Mouse (Mus musculus) CH12.LX (cell line): ENCODE results near the gene Dpyd. TPM values are rescaled to one million over a fixed set of nuclear protein-coding genes. Genes with fewer than 3 reads are reported as not detected.

Source experiments
- DNase-seq: peaks from one replicate; pipeline ENCODE4 v3.0.0-alpha.2; 2013; ENCODE audit errors: extremely low read depth
- H3K27ac ChIP-seq: 2 replicates; pipeline ENCODE4 v1.5.1; 2012; ENCODE audit warnings: low read depth, mild to moderate bottlenecking, control low read depth, moderate library complexity; ENCODE audit not compliant: insufficient read depth
- H3K27me3 ChIP-seq: replicated peaks from 2 replicates; pipeline ENCODE3; 2012; ENCODE audit warnings: inconsistent platforms
- H3K36me3 ChIP-seq, 2 experiments: replicated peaks in 1 of 2; 2 replicates each; pipeline versions ENCODE3 to v1.6.1; 2012; ENCODE audit warnings: inconsistent platforms in 1 of 2, low read length in 1 of 2, mild to moderate bottlenecking in 1 of 2, mixed read lengths in 1 of 2, moderate library complexity in 1 of 2; ENCODE audit not compliant: control insufficient read depth in 1 of 2, insufficient read depth in 1 of 2
- H3K4me1 ChIP-seq, 2 experiments: 2 replicates each; pipeline ENCODE4 v1.6.1; 2012; ENCODE audit warnings: inconsistent platforms in 1 of 2, moderate library complexity in 1 of 2; ENCODE audit not compliant: insufficient read depth in 2 of 2, control insufficient read depth in 1 of 2
- H3K4me2 ChIP-seq: 2 replicates; pipeline ENCODE4 v1.6.1; 2012; ENCODE audit warnings: low read depth, mild to moderate bottlenecking, control low read depth; ENCODE audit not compliant: poor library complexity, insufficient read depth, severe bottlenecking
- H3K4me3 ChIP-seq, 3 experiments: fragments of 150-350 bp in 1 of 3; sonication (generic) in 1 of 3; replicated peaks in 1 of 3; 2 replicates each; pipeline versions ENCODE3 to v1.5.1; 2011 to 2012; ENCODE audit warnings: low read depth in 2 of 3, low read length in 2 of 3, mild to moderate bottlenecking in 2 of 3, moderate library complexity in 2 of 3, control low read depth in 1 of 3, improper control_type of control experiment in 1 of 3, inconsistent platforms in 1 of 3, mixed read lengths in 1 of 3; ENCODE audit not compliant: poor library complexity in 1 of 3
- H3K79me2 ChIP-seq: replicated peaks from 2 replicates; pipeline ENCODE4 v1.6.1; 2012; ENCODE audit warnings: mild to moderate bottlenecking, moderate library complexity; ENCODE audit not compliant: control insufficient read depth, poor library complexity, insufficient read depth, severe bottlenecking; ENCODE audit errors: extremely low read depth
- H3K9ac ChIP-seq: 2 replicates; pipeline ENCODE4 v1.6.1; 2012; ENCODE audit warnings: low read depth, mild to moderate bottlenecking, control low read depth, moderate library complexity; ENCODE audit not compliant: insufficient read depth
- H3K9me3 ChIP-seq: replicated peaks from 2 replicates; pipeline ENCODE3; 2012; ENCODE audit warnings: low read length, inconsistent platforms, mixed read lengths
- BHLHE40 ChIP-seq: IDR thresholded peaks from 2 replicates; pipeline ENCODE4 v1.6.1; 2011; ENCODE audit warnings: mild to moderate bottlenecking, low read depth, low read length, improper control_type of control experiment
- GABPA ChIP-seq: IDR thresholded peaks from 2 replicates; pipeline ENCODE4 v1.6.1; 2012; ENCODE audit warnings: low read depth, low read length, improper control_type of control experiment, inconsistent platforms; ENCODE audit not compliant: insufficient replicate concordance
- HCFC1 ChIP-seq: IDR thresholded peaks from 2 replicates; pipeline ENCODE4 v1.6.1; 2012; ENCODE audit warnings: low read depth, mild to moderate bottlenecking, inconsistent platforms, low read length, improper control_type of control experiment
- JUN ChIP-seq: IDR thresholded peaks from 2 replicates; pipeline ENCODE4 v1.6.1; 2011; ENCODE audit warnings: low read depth, mild to moderate bottlenecking, low read length, improper control_type of control experiment, moderate library complexity; ENCODE audit not compliant: insufficient read depth
- JUND ChIP-seq: conservative IDR thresholded peaks from 2 replicates; pipeline ENCODE4 v1.6.1; 2011; ENCODE audit warnings: low read depth, low read length, improper control_type of control experiment
- MAFK ChIP-seq: IDR thresholded peaks from 2 replicates; pipeline ENCODE4 v1.6.1; 2011; ENCODE audit warnings: low read length, improper control_type of control experiment; ENCODE audit not compliant: insufficient replicate concordance
- MAX ChIP-seq: IDR thresholded peaks from 2 replicates; pipeline ENCODE4 v1.6.1; 2011; ENCODE audit warnings: low read length, improper control_type of control experiment
- MAZ ChIP-seq: IDR thresholded peaks from 2 replicates; pipeline ENCODE4 v1.6.1; 2012; ENCODE audit warnings: low read depth, mild to moderate bottlenecking, inconsistent platforms, low read length, improper control_type of control experiment, moderate library complexity
- MEF2A ChIP-seq: IDR thresholded peaks from 2 replicates; pipeline ENCODE4 v1.6.1; 2014; ENCODE audit warnings: low read depth, mild to moderate bottlenecking, inconsistent platforms, low read length, improper control_type of control experiment, borderline replicate concordance
- MXI1 ChIP-seq: IDR thresholded peaks from 2 replicates; pipeline ENCODE4 v1.6.1; 2011; ENCODE audit warnings: mild to moderate bottlenecking, low read depth, low read length, improper control_type of control experiment
- NELFE ChIP-seq: IDR thresholded peaks from 2 replicates; pipeline ENCODE4 v1.6.1; 2011; ENCODE audit warnings: low read depth, low read length, improper control_type of control experiment
- NRF1 ChIP-seq: IDR thresholded peaks from 2 replicates; pipeline ENCODE4 v1.6.1; 2014; ENCODE audit warnings: low read depth, mild to moderate bottlenecking, inconsistent platforms, low read length, improper control_type of control experiment, moderate library complexity
- PAX5 ChIP-seq: IDR thresholded peaks from 2 replicates; pipeline ENCODE4 v1.6.1; 2012; ENCODE audit warnings: low read length, inconsistent platforms, mixed read lengths
- POLR2A ChIP-seq: IDR thresholded peaks from 2 replicates; pipeline ENCODE4 v1.6.1; 2011; ENCODE audit warnings: low read depth, mild to moderate bottlenecking, improper control_type of control experiment, low read length
- SIN3A ChIP-seq: IDR thresholded peaks from 2 replicates; pipeline ENCODE4 v1.6.1; 2012; ENCODE audit warnings: low read length, improper control_type of control experiment, inconsistent platforms
- SMC3 ChIP-seq: IDR thresholded peaks from 2 replicates; pipeline ENCODE4 v1.6.1; 2011; ENCODE audit warnings: low read depth, low read length, improper control_type of control experiment
- ZKSCAN1 ChIP-seq: IDR thresholded peaks from 2 replicates; pipeline ENCODE4 v1.6.1; 2012; ENCODE audit warnings: low read depth, inconsistent platforms, low read length, improper control_type of control experiment, borderline replicate concordance
- ZNF384 ChIP-seq: IDR thresholded peaks from 2 replicates; pipeline ENCODE4 v1.6.1; 2012; ENCODE audit warnings: low read depth, low read length, improper control_type of control experiment, inconsistent platforms
- dilution Hi-C: fragments of 300-500 bp; cut with MboI; formaldehyde crosslinking; loops from 2 replicates; pipeline ENCODE4 v1.14.3; 2020; ENCODE audit warnings: low sequenced_read_pairs; ENCODE audit not compliant: extremely low pct_unique_long_range_greater_than_20kb, extremely low pct_ligation_motif_present
- in situ Hi-C: fragments of 300-500 bp; cut with MboI; formaldehyde crosslinking; loops from 3 replicates; pipeline ENCODE4 v1.14.3; 2019; ENCODE audit warnings: low sequenced_read_pairs, low pct_ligation_motif_present, low pct_unique_long_range_greater_than_20kb, mixed read lengths
- polyA plus RNA-seq: library from polyadenylated mRNA; unstranded; fragments of >175 nt; gene quantifications from 2 replicates; pipeline ENCODE4 v1.2.1, GENCODE M21; 2012; ENCODE audit warnings: low read depth; ENCODE audit not compliant: insufficient read length
- total RNA-seq, 2 experiments: library from RNA; depleted of rRNA; stranded (reverse); fragments of 300-350 nt in 1 of 2; fragments of >200 nt in 1 of 2; gene quantifications; 2 replicates each; pipeline ENCODE4 v1.2.3; 2012 to 2014

The Dpyd gene
- total and polyA plus RNA-seq, 3 experiments, result not detected

GRCm38 (mm10) chr3:118646024-118646570, 84.2 kb downstream of the Dpyd start:
- no peak for TF ChIP-seq MAFK
- TF ChIP-seq BHLHE40, result no peak
- TF ChIP-seq MXI1, result no peak
- no peak for TF ChIP-seq HCFC1
- TF ChIP-seq ZKSCAN1, result no peak
- TF ChIP-seq POLR2A, result no peak
- TF ChIP-seq ZNF384, result no peak
- TF ChIP-seq JUN, result no peak
- no peak for TF ChIP-seq NELFE
- TF ChIP-seq SMC3, result no peak
- no peak for TF ChIP-seq SIN3A
- no peak for TF ChIP-seq NRF1
- TF ChIP-seq JUND, result no peak
- no peak for TF ChIP-seq MAZ
- no peak for TF ChIP-seq MEF2A
- TF ChIP-seq PAX5, result no peak
- Histone ChIP-seq H3K4me3 (no peak overlapping the region), H3K79me2 (no peaks in the 10 kb centered on the region), H3K4me2 (no peak overlapping the region), H3K4me1 (no peaks in the 10 kb centered on the region), H3K9ac (no peak overlapping the region), H3K27ac (no peak overlapping the region), H3K9me3 (peaks cover 5% of the 10 kb centered on the region), H3K27me3 (no peaks in the 10 kb centered on the region), H3K36me3 (no peaks in the 10 kb centered on the region)
- dilution Hi-C loops (no loop called here), in situ Hi-C loops (no loop called here)
- DNase-seq, result no peak

DNA sequence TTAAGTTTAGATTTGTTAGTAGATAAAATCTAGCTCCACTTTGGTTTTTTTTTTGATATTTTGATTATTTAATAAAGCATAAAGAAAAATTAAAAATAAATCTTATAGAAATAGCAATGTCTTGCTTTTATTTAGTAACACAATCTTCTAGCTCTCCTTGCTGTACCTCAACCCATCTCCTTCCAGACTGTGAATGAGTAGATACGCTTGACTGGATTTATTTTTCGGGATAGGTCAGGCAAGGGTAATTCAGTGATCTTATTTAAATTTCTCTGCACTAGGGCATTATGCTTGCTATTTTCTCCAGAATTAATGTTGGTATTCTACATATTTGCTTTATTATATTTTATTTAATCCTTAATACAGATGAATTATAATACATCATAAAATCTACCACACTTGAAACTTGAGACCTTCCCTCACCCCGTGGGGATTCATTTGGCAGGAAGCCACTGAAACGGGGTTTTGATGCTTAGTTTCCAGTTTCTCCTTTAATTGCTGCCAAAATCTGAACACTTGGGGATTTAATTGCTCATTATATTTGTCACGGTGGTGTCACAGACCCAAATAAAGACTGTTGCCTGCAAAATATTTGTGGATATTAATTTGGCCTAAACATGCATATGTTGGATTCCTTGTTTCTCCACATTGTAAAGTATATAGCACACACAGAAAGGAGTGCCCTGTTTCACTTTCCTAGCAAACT, 102.2 kb downstream of the Dpyd start:
- H3K27me3 ChIP-seq, result no peaks in the 10 kb centered on the region
- no peak overlapping the region for H3K4me3 ChIP-seq
- no peaks in the 10 kb centered on the region for H3K36me3 ChIP-seq
- no peaks in the 10 kb centered on the region for H3K4me1 ChIP-seq
- TF ChIP-seq MAX, result no peak
- TF ChIP-seq GABPA, result no peak
- no peak overlapping the region for H3K4me2 ChIP-seq
- H3K9me3 ChIP-seq, result no peaks in the 10 kb centered on the region
- H3K27ac ChIP-seq, result no peak overlapping the region
- DNase-seq, result no peak
- dilution Hi-C loops, result no loop called here
- in situ Hi-C loops, result no loop called here
- H3K9ac ChIP-seq, result no peak overlapping the region
- H3K79me2 ChIP-seq, result no peaks in the 10 kb centered on the region
